Mouse (Mus musculus) embryonic facial prominence, embryonic 13.5 days (tissue): ENCODE data around the gene H2afy. TPM values are rescaled to one million over a fixed set of nuclear protein-coding genes. Genes with fewer than 3 reads are reported as not detected.
A peak's percentile ranks its signal among the peaks of the same experiment; 100 is the strongest.

Experiments
- ATAC-seq: fragments of 200-750 bp; cut with Nextera tagmentation; 2 replicates; pipeline ENCODE4 v1.8.0; 2017; ENCODE audit warnings: low read depth; ENCODE audit not compliant: insufficient number of reproducible peaks, insufficient read depth, low FRiP score, low TSS enrichment
- H3K27ac ChIP-seq: fragments of 300-500 bp; sonication (generic); 2 replicates; pipeline ENCODE4 v1.5.1; 2015; ENCODE audit warnings: moderate library complexity, mild to moderate bottlenecking, inconsistent platforms
- H3K27me3 ChIP-seq: fragments of 300-500 bp; sonication (generic); 2 replicates; pipeline ENCODE4 v1.6.1; 2015; ENCODE audit warnings: mild to moderate bottlenecking, inconsistent platforms
- H3K36me3 ChIP-seq: fragments of 300-500 bp; sonication (generic); 2 replicates; pipeline ENCODE4 v1.6.1; 2015; ENCODE audit warnings: mild to moderate bottlenecking, inconsistent platforms
- H3K4me1 ChIP-seq: fragments of 300-500 bp; sonication (generic); 2 replicates; pipeline ENCODE4 v1.6.1; 2015; ENCODE audit warnings: inconsistent platforms
- H3K4me2 ChIP-seq: fragments of 300-500 bp; sonication (generic); 2 replicates; pipeline ENCODE4 v1.6.1; 2015; ENCODE audit warnings: moderate library complexity, mild to moderate bottlenecking, inconsistent platforms
- H3K4me3 ChIP-seq: fragments of 300-500 bp; sonication (generic); 2 replicates; pipeline ENCODE4 v1.5.1; 2015; ENCODE audit warnings: mild to moderate bottlenecking, inconsistent platforms
- H3K9ac ChIP-seq: fragments of 300-500 bp; sonication (generic); 2 replicates; pipeline ENCODE4 v1.6.1; 2015; ENCODE audit warnings: mild to moderate bottlenecking, inconsistent platforms
- H3K9me3 ChIP-seq: fragments of 300-500 bp; sonication (generic); 2 replicates; pipeline ENCODE4 v1.6.1; 2016; ENCODE audit warnings: inconsistent platforms
- WGBS: fragments of 180-500 bp; shearing (Covaris S2); methylation state at CpG from one replicate; pipeline ENCODE4 v1.1.7; 2015; ENCODE audit warnings: mixed read lengths; 5-methylcytosine and 5-hydroxymethylcytosine counted together
- polyA plus RNA-seq: library from polyadenylated mRNA; unstranded; fragments of >200 nt; fragmentation: Nextera tagmentation; extraction: Ambion mirVana; gene quantifications from 2 replicates; pipeline ENCODE4 v1.2.1, GENCODE M21; 2015

Gene H2afy
- 338 and 383 TPM in 2 replicates for polyA plus RNA-seq

DNA sequence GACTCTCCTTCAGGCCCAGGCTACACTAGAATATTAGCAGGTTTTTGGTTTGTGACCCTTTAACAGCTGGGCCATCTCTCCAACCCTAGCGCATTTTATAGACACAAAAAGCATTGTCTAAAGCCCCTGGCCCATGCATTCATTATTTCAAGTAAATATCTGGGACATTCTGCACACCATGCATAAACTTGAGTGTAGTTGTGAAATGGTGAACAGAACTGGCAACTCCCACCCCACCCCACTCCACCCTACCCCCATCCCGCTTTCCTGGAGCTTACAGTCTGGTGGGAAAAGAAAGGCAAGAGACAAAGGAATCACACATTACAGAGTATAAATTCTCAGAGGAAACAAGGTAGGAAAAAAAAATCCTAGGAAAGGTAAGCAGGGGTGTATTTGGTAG lies at the start of gene H2afy:
TSS of gene H2afy (minus strand) at position 162 of the 400 bp plus-strand sequence.
- Histone ChIP-seq H3K27ac (peak within 1 kb of the TSS; percentile 87), H3K36me3 (peaks cover 6% of the 10 kb centered on the region; the same call in 1 of the 2 replicates), H3K27me3 (no peaks in the 10 kb centered on the region), H3K4me2 (peak within 1 kb of the TSS; percentile 87), H3K9ac (peak within 1 kb of the TSS; percentile 99), H3K4me1 (peaks cover 35% of the 10 kb centered on the region), H3K4me3 (peak within 1 kb of the TSS; percentile 97), H3K9me3 (no peaks in the 10 kb centered on the region)
- no peak for ATAC-seq
- WGBS = 90% methylated on average over 2 of the region's 2 CpGs

DNA sequence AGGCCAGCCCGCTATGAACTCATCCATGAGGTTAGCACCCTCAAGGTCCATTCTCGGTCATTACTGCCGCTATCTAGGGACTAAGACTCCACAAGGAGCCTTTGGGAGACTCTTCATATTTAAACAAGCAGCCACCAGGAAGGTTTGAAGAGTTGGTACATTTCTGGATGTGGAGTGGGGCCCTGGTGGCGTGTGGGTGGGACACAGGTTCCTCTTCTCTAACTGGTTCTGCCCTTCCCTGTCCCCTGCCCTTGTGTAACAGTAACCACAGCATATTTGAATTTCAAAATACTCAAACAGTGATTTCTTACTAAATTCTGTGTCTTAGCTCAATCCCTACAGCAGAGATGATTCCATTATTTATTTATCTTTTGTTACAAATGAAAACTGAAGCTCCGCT lies 47.5 kb upstream of the H2afy start:
- Histone ChIP-seq H3K4me2 (no peak overlapping the region), H3K9me3 (no peaks in the 10 kb centered on the region), H3K27ac (no peak overlapping the region), H3K4me3 (no peak overlapping the region), H3K27me3 (no peaks in the 10 kb centered on the region), H3K9ac (no peak overlapping the region), H3K4me1 (no peaks in the 10 kb centered on the region), H3K36me3 (no peaks in the 10 kb centered on the region)
- WGBS = 84% methylated on average over 5 of the region's 5 CpGs
- no peak for ATAC-seq

DNA sequence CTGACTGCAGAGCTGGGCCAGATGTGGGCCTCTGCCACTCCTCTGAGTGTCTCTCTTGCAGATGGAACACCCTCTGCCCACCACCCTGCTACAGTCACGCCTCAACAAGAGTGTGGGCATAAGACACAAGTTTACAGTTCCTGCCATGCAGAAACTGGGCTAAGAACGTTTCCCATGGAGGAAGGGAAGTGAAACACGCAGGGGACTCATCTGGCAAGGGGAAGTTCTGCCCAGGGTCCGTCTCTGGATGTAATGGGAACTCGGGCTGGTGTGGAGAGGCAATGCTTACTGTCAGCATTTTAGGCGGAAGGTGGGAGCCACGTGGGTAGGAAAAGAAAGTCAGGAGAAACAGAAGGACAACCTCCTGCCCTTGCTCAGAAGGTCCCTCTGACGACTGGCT lies 45.3 kb upstream of the H2afy start:
- Histone ChIP-seq H3K9me3 (no peaks in the 10 kb centered on the region), H3K36me3 (no peaks in the 10 kb centered on the region), H3K4me1 (peaks cover under 1% of the 10 kb centered on the region; the same call in 1 of the 2 replicates), H3K4me2 (no peak overlapping the region), H3K27me3 (no peaks in the 10 kb centered on the region), H3K4me3 (no peak overlapping the region), H3K27ac (no peak overlapping the region), H3K9ac (no peak overlapping the region)
- no peak for ATAC-seq
- WGBS = 69% methylated on average over 8 of the region's 8 CpGs

DNA sequence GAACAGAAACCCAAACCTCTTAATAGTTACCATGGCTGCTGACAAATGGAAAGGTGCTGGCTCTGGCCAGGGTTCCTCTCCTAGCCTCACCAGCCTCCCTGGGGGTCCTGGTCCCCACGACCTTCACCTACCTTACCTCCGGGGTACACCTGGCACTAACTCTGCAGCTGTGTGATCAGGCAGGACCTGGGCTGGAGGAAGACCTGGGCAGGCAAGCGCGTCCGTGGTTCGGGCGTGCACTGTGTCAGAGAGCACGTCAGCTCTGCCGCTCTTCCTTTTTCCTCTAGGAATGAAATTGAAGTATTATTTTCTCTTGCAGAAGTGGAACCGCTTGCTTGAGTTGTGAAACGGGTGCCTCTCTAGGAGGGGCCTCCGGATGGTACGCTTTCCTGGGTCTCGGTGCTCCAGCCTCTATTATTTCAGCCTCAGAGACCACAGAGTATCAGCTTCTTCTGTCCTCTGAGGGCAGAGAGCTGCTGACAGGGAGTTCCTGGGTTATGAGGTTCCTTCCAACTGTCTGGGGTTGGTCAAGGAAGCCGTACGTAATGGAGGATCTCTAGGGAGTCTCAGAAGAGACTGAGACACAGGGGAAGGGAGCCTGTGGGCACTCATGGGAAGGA lies 42.4 kb upstream of the H2afy start, which contains the start of gene Tifab:
TSS of gene Tifab (minus strand) at position 470 of the 620 bp plus-strand sequence.
- WGBS = 83% methylated on average over 16 of the region's 16 CpGs
- Histone ChIP-seq H3K9ac (no peak within 1 kb of the TSS), H3K36me3 (no peaks in the 10 kb centered on the region), H3K4me1 (peaks cover 17% of the 10 kb centered on the region), H3K9me3 (no peaks in the 10 kb centered on the region), H3K4me2 (no peak within 1 kb of the TSS), H3K27ac (no peak within 1 kb of the TSS), H3K27me3 (no peaks in the 10 kb centered on the region), H3K4me3 (no peak within 1 kb of the TSS)
- ATAC-seq = no peak

GRCm38 (mm10) chr13:56176310-56176709 lies 40.1 kb upstream of the H2afy start:
- no peak overlapping the region for H3K4me3 ChIP-seq
- H3K36me3 ChIP-seq = no peaks in the 10 kb centered on the region
- 91% methylated on average over 9 of the region's 9 CpGs for WGBS
- no peak overlapping the region for H3K27ac ChIP-seq
- H3K4me2 ChIP-seq = no peak overlapping the region
- H3K4me1 ChIP-seq = peaks cover 32% of the 10 kb centered on the region
- H3K9ac ChIP-seq = no peak overlapping the region
- ATAC-seq = no peak
- H3K27me3 ChIP-seq = peaks cover 3% of the 10 kb centered on the region; the same call in 1 of the 2 replicates
- H3K9me3 ChIP-seq = no peaks in the 10 kb centered on the region

DNA sequence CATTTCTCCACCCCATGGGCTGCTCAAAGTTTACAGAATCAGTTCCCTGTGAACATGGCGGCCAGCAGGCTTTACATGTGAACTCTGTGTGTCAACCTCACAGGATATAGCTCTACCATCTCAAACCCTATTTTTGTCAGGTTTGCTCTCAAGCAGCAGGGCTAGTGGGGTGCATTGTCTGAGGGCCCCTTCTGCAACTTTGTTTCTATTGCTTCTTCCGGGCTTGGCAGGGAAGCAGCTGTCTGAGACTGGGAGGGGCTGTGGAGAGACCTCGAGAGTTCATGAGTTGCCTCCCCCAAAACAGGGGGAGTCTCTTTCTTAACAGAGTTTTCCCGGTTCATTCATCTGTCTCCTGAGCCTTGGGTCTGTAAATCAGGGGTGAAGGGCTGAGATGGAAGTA lies 39.7 kb upstream of the H2afy start:
- H3K4me1 ChIP-seq = peaks cover 37% of the 10 kb centered on the region
- H3K4me2 ChIP-seq = no peak overlapping the region
- no peak overlapping the region for H3K9ac ChIP-seq
- peaks cover 3% of the 10 kb centered on the region; the same call in 1 of the 2 replicates for H3K27me3 ChIP-seq
- 47% methylated on average over 4 of the region's 4 CpGs for WGBS
- no peak overlapping the region for H3K4me3 ChIP-seq
- H3K9me3 ChIP-seq = no peaks in the 10 kb centered on the region
- no peaks in the 10 kb centered on the region for H3K36me3 ChIP-seq
- ATAC-seq = no peak
- H3K27ac ChIP-seq = peak overlapping the region; percentile 52

- no peak overlapping the region for H3K9ac ChIP-seq
- H3K36me3 ChIP-seq = no peaks in the 10 kb centered on the region
- H3K4me1 ChIP-seq = peaks cover 59% of the 10 kb centered on the region
- H3K4me3 ChIP-seq = no peak overlapping the region
- 50% methylated on average over 7 of the region's 7 CpGs for WGBS
- H3K27ac ChIP-seq = peak overlapping the region; percentile 34; the same call in 1 of the 2 replicates
- peaks cover 3% of the 10 kb centered on the region; the same call in 1 of the 2 replicates for H3K27me3 ChIP-seq
- H3K4me2 ChIP-seq = no peak overlapping the region
- no peaks in the 10 kb centered on the region for H3K9me3 ChIP-seq
- no peak for ATAC-seq
Observed at GRCm38 (mm10) chr13:56172901-56173545, 36.9 kb upstream of the H2afy start.

GRCm38 (mm10) chr13:56172106-56172505 lies 35.9 kb upstream of the H2afy start:
- H3K9me3 ChIP-seq = no peaks in the 10 kb centered on the region
- no peak for ATAC-seq
- H3K36me3 ChIP-seq = no peaks in the 10 kb centered on the region
- H3K4me2 ChIP-seq = no peak overlapping the region
- H3K27ac ChIP-seq = no peak overlapping the region
- 86% methylated on average over 7 of the region's 7 CpGs for WGBS
- peaks cover 3% of the 10 kb centered on the region; the same call in 1 of the 2 replicates for H3K27me3 ChIP-seq
- H3K4me1 ChIP-seq = peaks cover 63% of the 10 kb centered on the region
- H3K4me3 ChIP-seq = no peak overlapping the region
- no peak overlapping the region for H3K9ac ChIP-seq

DNA sequence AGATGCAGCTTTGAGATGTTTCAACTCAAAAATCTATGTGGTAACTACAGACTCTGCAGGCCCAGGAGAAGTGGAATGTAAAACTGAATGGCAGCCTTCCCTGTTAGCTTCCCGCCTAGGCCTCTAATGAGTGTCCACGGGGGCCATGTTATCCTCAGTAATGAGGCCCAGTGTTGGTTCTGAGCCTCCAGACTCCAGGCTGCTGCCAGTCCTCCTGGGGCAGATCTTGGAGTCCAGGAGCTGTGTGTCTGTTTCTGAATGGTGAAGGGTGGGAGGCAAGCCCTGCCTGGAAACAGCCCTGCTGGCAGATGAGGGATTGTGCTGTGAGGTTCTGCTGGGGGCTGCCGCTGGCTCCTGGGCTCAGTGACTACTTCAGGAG lies 32.2 kb upstream of the H2afy start:
- peaks cover 67% of the 10 kb centered on the region for H3K4me1 ChIP-seq
- 34% methylated on average over 3 of the region's 3 CpGs for WGBS
- 0 out of 2 replicates have a peak overlapping the region, but pooled peaks have one; percentile 21 for H3K9ac ChIP-seq
- no peak overlapping the region for H3K4me3 ChIP-seq
- no peaks in the 10 kb centered on the region for H3K36me3 ChIP-seq
- peak overlapping the region; percentile 90 for H3K27ac ChIP-seq
- no peaks in the 10 kb centered on the region for H3K9me3 ChIP-seq
- peaks cover 3% of the 10 kb centered on the region; the same call in 1 of the 2 replicates for H3K27me3 ChIP-seq
- H3K4me2 ChIP-seq = no peak overlapping the region
- no peak for ATAC-seq

DNA sequence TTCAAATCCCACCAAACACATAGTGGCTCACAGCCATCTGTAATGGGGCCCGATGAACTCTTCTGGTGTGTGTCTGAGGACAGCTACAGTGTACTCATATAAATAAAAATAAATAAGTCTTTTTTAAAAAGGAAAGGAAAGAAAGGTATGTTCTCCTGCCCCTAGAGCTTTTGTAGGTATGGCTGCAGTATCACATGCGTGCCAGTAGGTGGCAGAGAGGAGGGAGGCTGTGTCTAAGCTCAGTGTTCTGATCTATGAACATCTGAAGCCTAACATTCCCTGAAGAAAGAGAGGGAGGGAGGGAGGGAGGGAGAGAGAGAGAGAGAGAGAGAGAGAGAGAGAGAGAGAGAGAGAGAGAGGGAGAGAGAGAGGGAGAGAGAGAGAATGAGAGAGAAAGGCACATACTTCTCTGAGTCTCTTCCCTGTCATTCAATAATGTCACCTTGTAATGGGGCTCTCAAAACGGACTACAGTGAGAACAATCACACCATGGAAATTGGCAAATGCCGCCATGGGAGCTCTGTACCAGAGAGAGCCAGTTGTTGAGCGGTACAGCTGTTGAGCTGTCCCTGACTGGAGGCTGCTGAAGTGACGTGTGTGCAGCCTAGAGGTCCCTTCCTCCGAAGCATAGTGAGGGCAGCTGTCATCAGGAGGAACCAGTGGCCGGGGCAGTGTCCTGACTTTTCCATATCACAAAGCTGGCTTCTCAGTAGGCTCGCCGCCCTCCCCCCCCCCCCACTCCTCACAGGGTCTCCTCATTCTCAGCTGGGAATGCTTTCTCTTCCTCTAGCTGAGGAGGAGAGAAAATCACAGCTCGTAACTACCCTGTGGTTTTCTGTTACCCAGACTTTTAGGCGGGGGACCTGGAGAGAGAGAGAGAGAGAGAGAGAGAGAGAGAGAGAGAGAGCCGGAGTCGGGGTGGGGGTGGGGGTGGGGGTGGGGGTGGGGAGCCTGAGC lies 31.6 kb upstream of the H2afy start:
- H3K36me3 ChIP-seq = no peaks in the 10 kb centered on the region
- H3K27me3 ChIP-seq = peaks cover 3% of the 10 kb centered on the region; the same call in 1 of the 2 replicates
- H3K27ac ChIP-seq = peak overlapping the region; percentile 90
- no peak overlapping the region for H3K4me3 ChIP-seq
- peaks cover 66% of the 10 kb centered on the region for H3K4me1 ChIP-seq
- peak overlapping the region; percentile 28; the same call in 1 of the 2 replicates for H3K4me2 ChIP-seq
- H3K9me3 ChIP-seq = no peaks in the 10 kb centered on the region
- 21% methylated on average over 12 of the region's 14 CpGs for WGBS
- no peak overlapping the region for H3K9ac ChIP-seq
- ATAC-seq = no peak

- H3K4me2 ChIP-seq = no peak overlapping the region
- no peak overlapping the region for H3K4me3 ChIP-seq
- WGBS = 86% methylated on average over 11 of the region's 11 CpGs
- H3K27ac ChIP-seq = peak overlapping the region; percentile 78; the same call in 1 of the 2 replicates
- peaks cover 51% of the 10 kb centered on the region for H3K4me1 ChIP-seq
- no peaks in the 10 kb centered on the region for H3K36me3 ChIP-seq
- H3K9ac ChIP-seq = no peak overlapping the region
- ATAC-seq = no peak
- no peaks in the 10 kb centered on the region for H3K9me3 ChIP-seq
- no peaks in the 10 kb centered on the region for H3K27me3 ChIP-seq
Observed at GRCm38 (mm10) chr13:56165561-56165960, 29.4 kb upstream of the H2afy start.
